Mouse (Mus musculus) Patski (cell line): ENCODE measurements around the gene Gm21992. TPM values are rescaled to one million over a fixed set of nuclear protein-coding genes. Genes with fewer than 3 reads are reported as not detected.

Experiments used
- ATAC-seq: fragments of 100-300 bp; one replicate; pipeline ENCODE4 v1.8.0; 2021
- CTCF ChIA-PET: fragments of 350-600 bp; sonication (Branson Sonifier 250); formaldehyde crosslinking; loops from one replicate; lab custom pipeline; 2022; ENCODE audit warnings: inconsistent platforms; lab: Charles Lee
- POLR2A ChIA-PET: fragments of 350-600 bp; sonication (Branson Sonifier 250); formaldehyde crosslinking; loops from one replicate; lab custom pipeline; 2022; ENCODE audit warnings: antibody characterized with exemption, inconsistent platforms; lab: Charles Lee
- DNase-seq: peaks from one replicate; pipeline ENCODE4 v3.0.0-alpha.2; 2011; ENCODE audit warnings: low read depth, low spot score
- H3K27me3 ChIP-seq: fragments of 371-371 bp; one replicate; pipeline ENCODE4 v1.5.1; 2021
- CTCF ChIP-seq: fragments of 100-300 bp; IDR thresholded peaks from one replicate; pipeline ENCODE4 v1.5.1; 2021
- in situ Hi-C: fragments of 300-500 bp; cut with MboI; formaldehyde crosslinking; loops from 3 replicates; pipeline ENCODE4 v1.11.1; 2018; ENCODE audit warnings: low pct_unique_long_range_greater_than_20kb, mixed read lengths
- polyA plus RNA-seq: library from polyadenylated mRNA; unstranded; gene quantifications from one replicate; pipeline ENCODE4 v1.2.3, GENCODE M21; 2021

The Gm21992 gene
- polyA plus RNA-seq, 1 experiment from 2014 or later, result 9.9 TPM

GRCm38 (mm10) chr19:4756193-4756911, 55.1 kb downstream of the Gm21992 start, which contains the start of gene Rbm4b:
Rbm4b (plus strand) TSS chr19:4756497.
- CTCF ChIA-PET, result interaction anchor here (1.0 to 1.9 kb wide), 8 partner anchors 9 to 212 kb away, joined by 3 to 10 read pairs (median 4); no protein-coding TSS in a partner anchor
- in situ Hi-C loops, result loop anchor here (5.0 to 10.0 kb wide), 3 partner anchors 86 to 228 kb away; partner anchors contain the start of gene Bbs1
- ATAC-seq, result peak; percentile 77
- TF ChIP-seq CTCF, result no peak
- H3K27me3 ChIP-seq, result no peaks in the 10 kb centered on the region
- DNase-seq, result peak; percentile 64
- POLR2A ChIA-PET, result interaction anchor here (0.7 to 1.3 kb wide), 4 partner anchors 22 to 130 kb away, joined by 3 to 5 read pairs (median 3); no protein-coding TSS in a partner anchor

GRCm38 (mm10) chr19:4755565-4756192, 55.7 kb downstream of the Gm21992 start:
- DNase-seq, result peak; percentile 68
- in situ Hi-C loops, result loop anchor here (5.0 to 10.0 kb wide), 3 partner anchors 87 to 229 kb away; partner anchors contain the start of gene Bbs1
- no peaks in the 10 kb centered on the region for H3K27me3 ChIP-seq
- TF ChIP-seq CTCF, result peak; percentile 97
- POLR2A ChIA-PET, result interaction anchor here (0.6 to 1.4 kb wide), 6 partner anchors 12 to 129 kb away, joined by 3 to 5 read pairs (median 3); no protein-coding TSS in a partner anchor
- ATAC-seq, result peak; percentile 65
- CTCF ChIA-PET, result interaction anchor here (0.7 to 1.9 kb wide), 8 partner anchors 9 to 94 kb away, joined by 3 to 10 read pairs (median 4); no protein-coding TSS in a partner anchor

GRCm38 (mm10) chr19:4749975-4750374, 61.4 kb downstream of the Gm21992 start:
- DNase-seq, result no peak
- no peak for ATAC-seq
- in situ Hi-C loops, result loop anchor here (10.0 kb wide), 1 partner anchor 235 kb away; no protein-coding TSS in a partner anchor
- POLR2A ChIA-PET, result no interaction called here
- TF ChIP-seq CTCF, result no peak
- CTCF ChIA-PET, result interaction anchor here (0.9 to 1.1 kb wide), 2 partner anchors 123 to 232 kb away, joined by 3 read pairs; no protein-coding TSS in a partner anchor
- H3K27me3 ChIP-seq, result no peaks in the 10 kb centered on the region

- in situ Hi-C loops, result no loop called here
- ATAC-seq, result no peak
These were observed 62.9 kb downstream of the Gm21992 start for GRCm38 (mm10) chr19:4748493-4748892.

GRCm38 (mm10) chr19:4747631-4748312, 63.6 kb downstream of the Gm21992 start:
- in situ Hi-C loops, result no loop called here
- ChIA-PET CTCF (interaction anchor here (1.0 to 1.4 kb wide), 3 partner anchors 8 to 104 kb away, joined by 3 to 5 read pairs (median 4); no protein-coding TSS in a partner anchor), POLR2A (interaction anchor here (0.6 to 1.1 kb wide), 2 partner anchors 122 to 157 kb away, joined by 3 read pairs; no protein-coding TSS in a partner anchor)
- no peak for ATAC-seq
- TF ChIP-seq CTCF, result no peak
- no peak for DNase-seq
- H3K27me3 ChIP-seq, result no peaks in the 10 kb centered on the region

More at GRCm38 (mm10) chr19:4748493-4748892, 62.9 kb downstream of the Gm21992 start:
- no peak for DNase-seq
- CTCF ChIA-PET, result interaction anchor here (1.0 to 1.4 kb wide), 2 partner anchors 99 to 105 kb away, joined by 3 to 4 read pairs; no protein-coding TSS in a partner anchor
- no peak for TF ChIP-seq CTCF
- POLR2A ChIA-PET, result interaction anchor here (1.1 kb wide), 1 partner anchor 122 kb away, joined by 3 read pairs; no protein-coding TSS in a partner anchor
- H3K27me3 ChIP-seq, result no peaks in the 10 kb centered on the region

- no peak for TF ChIP-seq CTCF
- ATAC-seq (no peak), DNase-seq (no peak)
- CTCF ChIA-PET, result interaction anchor here (1.0 to 1.3 kb wide), 2 partner anchors 9 to 119 kb away, joined by 5 read pairs; no protein-coding TSS in a partner anchor
- no peaks in the 10 kb centered on the region for H3K27me3 ChIP-seq
- POLR2A ChIA-PET, result no interaction called here
- in situ Hi-C loops, result no loop called here
These were observed 64.8 kb downstream of the Gm21992 start for GRCm38 (mm10) chr19:4746611-4747010.

- ChIA-PET CTCF (interaction anchor here (1.6 kb wide), 1 partner anchor 101 kb away, joined by 4 read pairs; no protein-coding TSS in a partner anchor), POLR2A (no interaction called here)
- ATAC-seq, result no peak
- no peak for DNase-seq
- TF ChIP-seq CTCF, result no peak
- in situ Hi-C loops, result no loop called here
- H3K27me3 ChIP-seq, result no peaks in the 10 kb centered on the region
These were observed 65.7 kb downstream of the Gm21992 start for GRCm38 (mm10) chr19:4745681-4746080.

- POLR2A ChIA-PET, result interaction anchor here (1.3 kb wide), 1 partner anchor 109 kb away, joined by 4 read pairs; no protein-coding TSS in a partner anchor
- no peak for TF ChIP-seq CTCF
- H3K27me3 ChIP-seq, result no peaks in the 10 kb centered on the region
- CTCF ChIA-PET, result interaction anchor here (1.6 to 3.5 kb wide), 2 partner anchors 101 to 117 kb away, joined by 4 to 25 read pairs; no protein-coding TSS in a partner anchor
- DNase-seq, result peak; percentile 13
- in situ Hi-C loops, result no loop called here
- no peak for ATAC-seq
These were observed 66.4 kb downstream of the Gm21992 start for GRCm38 (mm10) chr19:4745057-4745456.

GRCm38 (mm10) chr19:4744026-4744425, 67.4 kb downstream of the Gm21992 start:
- TF ChIP-seq CTCF, result no peak
- ATAC-seq (no peak), DNase-seq (no peak)
- in situ Hi-C loops, result loop anchor here (5.0 kb wide), 2 partner anchors 112 to 247 kb away; partner anchors contain the start of gene 2010003K11Rik
- POLR2A ChIA-PET, result interaction anchor here (1.2 to 1.3 kb wide), 2 partner anchors 11 to 108 kb away, joined by 3 to 4 read pairs; no protein-coding TSS in a partner anchor
- H3K27me3 ChIP-seq, result no peaks in the 10 kb centered on the region
- CTCF ChIA-PET, result interaction anchor here (1.0 to 3.5 kb wide), 8 partner anchors 10 to 246 kb away, joined by 3 to 25 read pairs (median 6); partner anchors contain the start of gene 2010003K11Rik
